24 mouse cellular contexts compared by ENCODE assay signal in the genomic region with DNA sequence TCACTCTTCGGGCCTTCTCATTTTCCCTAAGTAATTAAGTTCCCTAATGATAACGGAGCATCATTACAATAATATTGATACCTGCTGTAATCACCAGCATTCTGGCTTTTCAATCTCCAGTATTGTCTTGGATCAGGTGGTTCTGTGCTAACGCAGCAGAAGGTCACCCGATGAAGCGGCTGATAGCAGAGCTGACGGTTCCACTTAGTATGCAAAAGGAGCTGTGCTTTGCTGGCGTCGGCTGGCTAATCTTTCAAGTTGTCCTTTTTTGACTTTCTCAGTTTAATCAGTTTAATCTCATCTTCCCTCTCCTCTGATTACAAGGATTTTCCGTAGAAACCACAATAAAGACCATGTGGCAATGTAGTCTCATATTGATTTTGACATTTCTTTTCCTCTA.
DNase-seq lines count a peak whose midpoint lies in the region; ATAC-seq lines count a peak whose summit lies in the region.
"Had no signal": no experiment of that assay in that cellular context is flagged by ENCODE, and none has a peak within 500 bp of the region (broad histone marks: within the 10 kb centered on the region; RNA-seq: fewer than 3 reads in every experiment).

No protein-coding gene starts in this region.

- H3K9me3 ChIP-seq in heart, embryonic 15.5 days (replicated peaks): no peaks in the 10 kb centered on the region
- H3K9me3 ChIP-seq in midbrain, embryonic 14.5 days (ENCODE audit: control insufficient read depth, low read length): no peaks in the 10 kb centered on the region
- H3K9me3 ChIP-seq in midbrain, embryonic 15.5 days: no peaks in the 10 kb centered on the region
- no peaks in the 10 kb centered on the region for H3K9me3 ChIP-seq in forebrain, embryonic 13.5 days (replicated peaks)
- H3K9me3 ChIP-seq: hindbrain, embryonic 12.5 days; megakaryocyte, embryonic 14.5 days; neural tube, embryonic 15.5 days had no signal

- DNase-seq in heart, adult 11 months: peak; percentile 76
- DNase-seq in heart, adult 8-10 months (ENCODE audit: low spot score): no peak
- DNase-seq in heart, postnatal 4 days: no peak
- DNase-seq in midbrain, embryonic 14.5 days: peak; percentile 52
- DNase-seq: cerebellum, adult 2 months; gastrocnemius, postnatal 25 days; kidney, adult 2 months; layer of hippocampus, postnatal 36 days; lung, postnatal 14 days; right cerebral cortex, postnatal 4 days; thymus, adult 2 months had no signal

- 60% methylated on average over 9 of the region's 9 CpGs for WGBS in heart, embryonic 15.5 days
- 53% methylated on average over 9 of the region's 9 CpGs for WGBS in midbrain, embryonic 14.5 days
- WGBS in midbrain, embryonic 15.5 days: 57% methylated on average over 9 of the region's 9 CpGs
- 70% methylated on average over 9 of the region's 9 CpGs for WGBS in forebrain, embryonic 13.5 days

- H3K4me1 ChIP-seq in heart, embryonic 15.5 days (replicated peaks): peaks cover 13% of the 10 kb centered on the region
- H3K4me1 ChIP-seq in midbrain, embryonic 14.5 days (ENCODE audit: control insufficient read depth, insufficient read depth, low read length): peaks cover 3% of the 10 kb centered on the region; the same call in 1 of the 2 replicates
- no peaks in the 10 kb centered on the region; the same call in 1 of the 2 replicates for H3K4me1 ChIP-seq in midbrain, embryonic 15.5 days
- H3K4me1 ChIP-seq in forebrain, embryonic 13.5 days: peaks cover 18% of the 10 kb centered on the region

- ATAC-seq in heart, embryonic 15.5 days (replicated peaks; ENCODE audit: insufficient number of reproducible peaks, insufficient read depth, low FRiP score, low read depth): no peak
- ATAC-seq in midbrain, embryonic 14.5 days (ENCODE audit: low FRiP score, low TSS enrichment): no peak
- ATAC-seq in midbrain, embryonic 15.5 days (replicated peaks): no peak
- 0 out of 2 replicates have a peak, but pooled peaks have one; percentile 39 for ATAC-seq in megakaryocyte progenitor cell, adult 5-6 weeks (replicated peaks; ENCODE audit: poor library complexity)
- ATAC-seq in forebrain, embryonic 13.5 days: no peak
- ATAC-seq: CD4-positive, CD25-positive, alpha-beta regulatory T cell, adult 4 months; forebrain, embryonic 14.5 days; inflammation-experienced regulatory T-cells, adult 6 months; midbrain, embryonic 16.5 days had no signal

- no peaks in the 10 kb centered on the region for H3K27me3 ChIP-seq in heart, embryonic 15.5 days
- H3K27me3 ChIP-seq in midbrain, embryonic 14.5 days (ENCODE audit: control insufficient read depth, insufficient read depth, low read length): no peaks in the 10 kb centered on the region
- H3K27me3 ChIP-seq in midbrain, embryonic 15.5 days (replicated peaks): no peaks in the 10 kb centered on the region
- H3K27me3 ChIP-seq in forebrain, embryonic 13.5 days: peaks cover 35% of the 10 kb centered on the region
- H3K27me3 ChIP-seq: hindbrain, embryonic 12.5 days; megakaryocyte, embryonic 14.5 days; neural tube, embryonic 15.5 days had no signal

- peak overlapping the region; percentile 82 for H3K27ac ChIP-seq in heart, embryonic 15.5 days
- H3K27ac ChIP-seq in midbrain, embryonic 14.5 days (replicated peaks; ENCODE audit: low read depth, low read length): no peak overlapping the region
- H3K27ac ChIP-seq in midbrain, embryonic 15.5 days: no peak overlapping the region
- H3K27ac ChIP-seq in forebrain, embryonic 13.5 days: no peak overlapping the region
- H3K27ac ChIP-seq: hindbrain, embryonic 12.5 days; liver, embryonic 14.5 days; neural tube, embryonic 15.5 days had no signal

- H3K36me3 ChIP-seq in heart, embryonic 15.5 days: no peaks in the 10 kb centered on the region
- H3K36me3 ChIP-seq in midbrain, embryonic 14.5 days (ENCODE audit: control insufficient read depth, insufficient read depth, low read length): no peaks in the 10 kb centered on the region
- H3K36me3 ChIP-seq in midbrain, embryonic 15.5 days (replicated peaks): no peaks in the 10 kb centered on the region
- no peaks in the 10 kb centered on the region for H3K36me3 ChIP-seq in forebrain, embryonic 13.5 days (ENCODE audit: poor library complexity, severe bottlenecking)
- H3K36me3 ChIP-seq: hindbrain, embryonic 12.5 days; neural tube, embryonic 15.5 days had no signal

- H3K4me3 ChIP-seq in heart, embryonic 15.5 days: no peak overlapping the region
- H3K4me3 ChIP-seq in midbrain, embryonic 14.5 days (replicated peaks; ENCODE audit: low read depth, low read length): no peak overlapping the region
- H3K4me3 ChIP-seq in midbrain, embryonic 15.5 days: no peak overlapping the region
- no peak overlapping the region for H3K4me3 ChIP-seq in forebrain, embryonic 13.5 days
- H3K4me3 ChIP-seq: erythroblast, embryonic 14.5 days; hindbrain, embryonic 12.5 days; megakaryocyte, embryonic 14.5 days; neural tube, embryonic 15.5 days had no signal

- H3K9ac ChIP-seq in heart, embryonic 15.5 days: no peak overlapping the region
- no peak overlapping the region for H3K9ac ChIP-seq in midbrain, embryonic 14.5 days (replicated peaks; ENCODE audit: low read length)
- H3K9ac ChIP-seq in midbrain, embryonic 15.5 days: no peak overlapping the region
- no peak overlapping the region for H3K9ac ChIP-seq in forebrain, embryonic 13.5 days
- H3K9ac ChIP-seq: hindbrain, embryonic 12.5 days; liver, embryonic 14.5 days; neural tube, embryonic 15.5 days had no signal

- no peak overlapping the region for H3K4me2 ChIP-seq in heart, embryonic 15.5 days
- H3K4me2 ChIP-seq in midbrain, embryonic 14.5 days (ENCODE audit: low read length): no peak overlapping the region
- no peak overlapping the region for H3K4me2 ChIP-seq in midbrain, embryonic 15.5 days
- H3K4me2 ChIP-seq in forebrain, embryonic 13.5 days: no peak overlapping the region
- H3K4me2 ChIP-seq: hindbrain, embryonic 12.5 days; neural tube, embryonic 15.5 days had no signal

Comparison
In these comparisons a context has a peak if more than half of its experiments do, and no peak if none do; other contexts are left out.
1. DNase-seq: peak in heart, adult 11 months (single experiment) and midbrain, embryonic 14.5 days (single experiment); none in heart, adult 8-10 months (single experiment) and heart, postnatal 4 days (single experiment).